Mouse (Mus musculus) lung, adult 18-20 months (tissue): Measurements from ENCODE around the gene 2010300C02Rik.
"Not testable (repeated sequence)": the region's sequence is repeated elsewhere in the genome, so short reads cannot be mapped to it uniquely, and the experiment has no call there.

Source experiments
- DNase-seq, 2 experiments: peaks; one replicate each; pipeline ENCODE4 v3.0.0; 2022; ENCODE audit warnings: mixed read lengths in 2 of 2

The 2010300C02Rik gene

GRCm38 (mm10) chr1:37719761-37720640 is at the start of gene 2010300C02Rik:
2010300C02Rik (minus strand) TSS chr1:37720085.
- DNase-seq, result peak; percentile 45 to 69

GRCm38 (mm10) chr1:37759407-37759806 is 39.5 kb upstream of the 2010300C02Rik start:
- DNase-seq, result peak in 1 of 2 experiments; percentile 7

- DNase-seq, result no peak
Observed at GRCm38 (mm10) chr1:37744650-37745259, 24.9 kb upstream of the 2010300C02Rik start.

GRCm38 (mm10) chr1:37742602-37743270 is 22.9 kb upstream of the 2010300C02Rik start:
- DNase-seq, result no peak

- DNase-seq, result no peak
Observed at GRCm38 (mm10) chr1:37742126-37742525, 22.2 kb upstream of the 2010300C02Rik start.

- DNase-seq, result no peak
Observed at GRCm38 (mm10) chr1:37740161-37740802, 20.4 kb upstream of the 2010300C02Rik start.

GRCm38 (mm10) chr1:37738895-37739294 is 19.0 kb upstream of the 2010300C02Rik start:
- no peak for DNase-seq

GRCm38 (mm10) chr1:37737045-37737444 is 17.2 kb upstream of the 2010300C02Rik start:
- DNase-seq, result no peak

GRCm38 (mm10) chr1:37735932-37736331 is 16.0 kb upstream of the 2010300C02Rik start:
- no peak for DNase-seq

GRCm38 (mm10) chr1:37734841-37735240 is 15.0 kb upstream of the 2010300C02Rik start:
- no peak for DNase-seq

- DNase-seq, result no peak
Observed at GRCm38 (mm10) chr1:37729353-37729752, 9.5 kb upstream of the 2010300C02Rik start.

GRCm38 (mm10) chr1:37728053-37728452 is 8.2 kb upstream of the 2010300C02Rik start:
- no peak for DNase-seq

GRCm38 (mm10) chr1:37727186-37727585 is 7.3 kb upstream of the 2010300C02Rik start:
- no peak for DNase-seq

GRCm38 (mm10) chr1:37726426-37726825 is 6.5 kb upstream of the 2010300C02Rik start:
- DNase-seq, result no peak

- DNase-seq, result no peak
Observed at GRCm38 (mm10) chr1:37725880-37726279, 6.0 kb upstream of the 2010300C02Rik start.

GRCm38 (mm10) chr1:37721092-37721491 is 1.2 kb upstream of the 2010300C02Rik start:
- DNase-seq, result no peak

- DNase-seq, result no peak
Observed at GRCm38 (mm10) chr1:37719030-37719723, 708 bp downstream of the 2010300C02Rik start.

- DNase-seq, result peak; percentile 24 to 52
Observed at GRCm38 (mm10) chr1:37718516-37718915, 1.4 kb downstream of the 2010300C02Rik start.

- DNase-seq, result no peak
Observed at GRCm38 (mm10) chr1:37717415-37718195, 2.3 kb downstream of the 2010300C02Rik start.

GRCm38 (mm10) chr1:37712357-37712737 is 7.5 kb downstream of the 2010300C02Rik start:
- not testable (repeated sequence) for DNase-seq

- DNase-seq, result no peak
Observed at GRCm38 (mm10) chr1:37711596-37712356, 8.1 kb downstream of the 2010300C02Rik start.
